Mouse (Mus musculus): Measurements from ENCODE around the gene Tut4. TPM values are rescaled to one million over a fixed set of nuclear protein-coding genes. Genes with fewer than 3 reads are reported as not detected.

Gene Tut4
- polyA plus RNA-seq (2014; fragmentation: Nextera tagmentation; extraction: Ambion mirVana) = 94.6 and 110 TPM in 2 replicates

- H3K4me2 ChIP-seq (ENCODE audit: low read depth, low read length) = peak within 1 kb of the TSS; percentile 85
- H3K27me3 ChIP-seq (ENCODE audit: control insufficient read depth, insufficient read depth, low read length) = no peaks in the 10 kb centered on the region
- no peaks in the 10 kb centered on the region for H3K9me3 ChIP-seq (replicated peaks; ENCODE audit: control insufficient read depth, low read length)
- WGBS = 0% methylated on average over 59 of the region's 97 CpGs
- no peaks in the 10 kb centered on the region for H3K36me3 ChIP-seq (replicated peaks; ENCODE audit: control insufficient read depth, insufficient read depth, low read depth, low read length)
- H3K4me1 ChIP-seq (ENCODE audit: control insufficient read depth, insufficient read depth, low read length) = no peaks in the 10 kb centered on the region; the same call in 1 of the 2 replicates
- H3K4me3 ChIP-seq (ENCODE audit: low read depth, low read length) = peak within 1 kb of the TSS; percentile 89
- H3K27ac ChIP-seq (replicated peaks; ENCODE audit: low read depth, low read length) = peak within 1 kb of the TSS; percentile 99
- DNase-seq (ENCODE audit: low spot score) = peak; percentile 93
- peak within 1 kb of the TSS; percentile 96 for H3K9ac ChIP-seq (replicated peaks; ENCODE audit: low read length)
- ATAC-seq (replicated peaks; ENCODE audit: insufficient number of reproducible peaks, low FRiP score, low TSS enrichment, low read depth) = peak; percentile 91
Measured at GRCm38 (mm10) chr4:108459231-108460155, at the start of gene Tut4. Tut4 (plus strand) TSS chr4:108459426.

GRCm38 (mm10) chr4:108424587-108424986 is 34.6 kb upstream of the Tut4 start:
- no peaks in the 10 kb centered on the region for H3K27me3 ChIP-seq (ENCODE audit: control insufficient read depth, insufficient read depth, low read length)
- no peak overlapping the region for H3K4me3 ChIP-seq (ENCODE audit: low read depth, low read length)
- no peaks in the 10 kb centered on the region for H3K36me3 ChIP-seq (replicated peaks; ENCODE audit: control insufficient read depth, insufficient read depth, low read depth, low read length)
- no peaks in the 10 kb centered on the region for H3K4me1 ChIP-seq (ENCODE audit: control insufficient read depth, insufficient read depth, low read length)
- DNase-seq (ENCODE audit: low spot score) (no peak), ATAC-seq (replicated peaks; ENCODE audit: insufficient number of reproducible peaks, low FRiP score, low TSS enrichment, low read depth) (no peak)
- no peak overlapping the region for H3K4me2 ChIP-seq (ENCODE audit: low read depth, low read length)
- 83% methylated on average over 2 of the region's 2 CpGs for WGBS
- no peak overlapping the region for H3K27ac ChIP-seq (replicated peaks; ENCODE audit: low read depth, low read length)
- H3K9me3 ChIP-seq (replicated peaks; ENCODE audit: control insufficient read depth, low read length) = no peaks in the 10 kb centered on the region
- H3K9ac ChIP-seq (replicated peaks; ENCODE audit: low read length) = no peak overlapping the region

GRCm38 (mm10) chr4:108427719-108428340 is 31.4 kb upstream of the Tut4 start:
- no peaks in the 10 kb centered on the region for H3K36me3 ChIP-seq (replicated peaks; ENCODE audit: control insufficient read depth, insufficient read depth, low read depth, low read length)
- no peak overlapping the region for H3K27ac ChIP-seq (replicated peaks; ENCODE audit: low read depth, low read length)
- no peak overlapping the region for H3K4me3 ChIP-seq (ENCODE audit: low read depth, low read length)
- H3K4me2 ChIP-seq (ENCODE audit: low read depth, low read length) = no peak overlapping the region
- DNase-seq (ENCODE audit: low spot score) (no peak), ATAC-seq (replicated peaks; ENCODE audit: insufficient number of reproducible peaks, low FRiP score, low TSS enrichment, low read depth) (no peak)
- peaks cover 12% of the 10 kb centered on the region for H3K4me1 ChIP-seq (ENCODE audit: control insufficient read depth, insufficient read depth, low read length)
- WGBS = 83% methylated on average over 11 of the region's 11 CpGs
- H3K9me3 ChIP-seq (replicated peaks; ENCODE audit: control insufficient read depth, low read length) = no peaks in the 10 kb centered on the region
- H3K27me3 ChIP-seq (ENCODE audit: control insufficient read depth, insufficient read depth, low read length) = no peaks in the 10 kb centered on the region
- H3K9ac ChIP-seq (replicated peaks; ENCODE audit: low read length) = no peak overlapping the region

- ATAC-seq (replicated peaks; ENCODE audit: insufficient number of reproducible peaks, low FRiP score, low TSS enrichment, low read depth) (no peak), DNase-seq (ENCODE audit: low spot score) (no peak)
- Histone ChIP-seq H3K4me1 (ENCODE audit: control insufficient read depth, insufficient read depth, low read length) (peaks cover 13% of the 10 kb centered on the region), H3K4me3 (ENCODE audit: low read depth, low read length) (no peak overlapping the region), H3K4me2 (ENCODE audit: low read depth, low read length) (no peak overlapping the region), H3K27me3 (ENCODE audit: control insufficient read depth, insufficient read depth, low read length) (no peaks in the 10 kb centered on the region), H3K9me3 (replicated peaks; ENCODE audit: control insufficient read depth, low read length) (no peaks in the 10 kb centered on the region), H3K36me3 (replicated peaks; ENCODE audit: control insufficient read depth, insufficient read depth, low read depth, low read length) (no peaks in the 10 kb centered on the region), H3K27ac (replicated peaks; ENCODE audit: low read depth, low read length) (no peak overlapping the region), H3K9ac (replicated peaks; ENCODE audit: low read length) (no peak overlapping the region)
- WGBS = 86% methylated on average over 6 of the region's 6 CpGs
Measured at GRCm38 (mm10) chr4:108428341-108428721, 30.9 kb upstream of the Tut4 start.

GRCm38 (mm10) chr4:108430656-108431560 is 28.3 kb upstream of the Tut4 start:
- no peak overlapping the region for H3K4me2 ChIP-seq (ENCODE audit: low read depth, low read length)
- H3K27me3 ChIP-seq (ENCODE audit: control insufficient read depth, insufficient read depth, low read length) = no peaks in the 10 kb centered on the region
- no peaks in the 10 kb centered on the region for H3K9me3 ChIP-seq (replicated peaks; ENCODE audit: control insufficient read depth, low read length)
- no peaks in the 10 kb centered on the region for H3K36me3 ChIP-seq (replicated peaks; ENCODE audit: control insufficient read depth, insufficient read depth, low read depth, low read length)
- peaks cover 16% of the 10 kb centered on the region for H3K4me1 ChIP-seq (ENCODE audit: control insufficient read depth, insufficient read depth, low read length)
- no peak overlapping the region for H3K4me3 ChIP-seq (ENCODE audit: low read depth, low read length)
- peak; percentile 94 for ATAC-seq (replicated peaks; ENCODE audit: insufficient number of reproducible peaks, low FRiP score, low TSS enrichment, low read depth)
- WGBS = 26% methylated on average over 4 of the region's 4 CpGs
- H3K27ac ChIP-seq (replicated peaks; ENCODE audit: low read depth, low read length) = peak overlapping the region; percentile 85
- no peak overlapping the region; the same call in 1 of the 2 replicates for H3K9ac ChIP-seq (replicated peaks; ENCODE audit: low read length)
- DNase-seq (ENCODE audit: low spot score) = peak; percentile 94

GRCm38 (mm10) chr4:108431561-108431936 is 27.7 kb upstream of the Tut4 start:
- Histone ChIP-seq H3K9ac (replicated peaks; ENCODE audit: low read length) (no peak overlapping the region), H3K4me3 (ENCODE audit: low read depth, low read length) (no peak overlapping the region)
- no peak for ATAC-seq (replicated peaks; ENCODE audit: insufficient number of reproducible peaks, low FRiP score, low TSS enrichment, low read depth)

GRCm38 (mm10) chr4:108433341-108433740 is 25.9 kb upstream of the Tut4 start:
- Histone ChIP-seq H3K27me3 (ENCODE audit: control insufficient read depth, insufficient read depth, low read length) (no peaks in the 10 kb centered on the region), H3K9ac (replicated peaks; ENCODE audit: low read length) (peak overlapping the region; percentile 5; the same call in 1 of the 2 replicates), H3K36me3 (replicated peaks; ENCODE audit: control insufficient read depth, insufficient read depth, low read depth, low read length) (no peaks in the 10 kb centered on the region), H3K4me3 (ENCODE audit: low read depth, low read length) (no peak overlapping the region), H3K9me3 (replicated peaks; ENCODE audit: control insufficient read depth, low read length) (no peaks in the 10 kb centered on the region), H3K4me1 (ENCODE audit: control insufficient read depth, insufficient read depth, low read length) (peaks cover 16% of the 10 kb centered on the region), H3K27ac (replicated peaks; ENCODE audit: low read depth, low read length) (peak overlapping the region; percentile 78), H3K4me2 (ENCODE audit: low read depth, low read length) (peak overlapping the region; percentile 21; the same call in 1 of the 2 replicates)
- 21% methylated on average over 6 of the region's 6 CpGs for WGBS
- peak; percentile 35 for ATAC-seq (replicated peaks; ENCODE audit: insufficient number of reproducible peaks, low FRiP score, low TSS enrichment, low read depth)
- DNase-seq (ENCODE audit: low spot score) = peak; percentile 72

More at GRCm38 (mm10) chr4:108431561-108431936, 27.7 kb upstream of the Tut4 start:
- WGBS = 23% methylated on average over 2 of the region's 2 CpGs
- H3K27ac ChIP-seq (replicated peaks; ENCODE audit: low read depth, low read length) = peak overlapping the region; percentile 85
- H3K4me1 ChIP-seq (ENCODE audit: control insufficient read depth, insufficient read depth, low read length) = peaks cover 16% of the 10 kb centered on the region
- DNase-seq (ENCODE audit: low spot score) = no peak
- H3K4me2 ChIP-seq (ENCODE audit: low read depth, low read length) = no peak overlapping the region
- no peaks in the 10 kb centered on the region for H3K27me3 ChIP-seq (ENCODE audit: control insufficient read depth, insufficient read depth, low read length)
- H3K36me3 ChIP-seq (replicated peaks; ENCODE audit: control insufficient read depth, insufficient read depth, low read depth, low read length) = no peaks in the 10 kb centered on the region
- H3K9me3 ChIP-seq (replicated peaks; ENCODE audit: control insufficient read depth, low read length) = no peaks in the 10 kb centered on the region
